25 mouse cellular contexts compared by ENCODE assay signal in genomic region chr11:111666336-111666735, GRCm38 (mm10).
DNase-seq lines count a peak whose midpoint lies in the region; ATAC-seq and TF ChIP-seq lines count a peak whose summit lies in the region.
"Had no signal": no experiment of that assay in that cellular context is flagged by ENCODE, and none has a peak within 500 bp of the region (broad histone marks: within the 10 kb centered on the region; RNA-seq: fewer than 3 reads in every experiment).

No protein-coding gene starts in this region.

- no peaks in the 10 kb centered on the region for H3K9me3 ChIP-seq in midbrain, embryonic 11.5 days (ENCODE audit: control insufficient read depth, low read length)
- H3K9me3 ChIP-seq in midbrain, postnatal 0 days (ENCODE audit: low read length), result no peaks in the 10 kb centered on the region
- no peaks in the 10 kb centered on the region for H3K9me3 ChIP-seq in embryonic facial prominence, embryonic 14.5 days (ENCODE audit: control insufficient read depth, low read length)
- no peaks in the 10 kb centered on the region for H3K9me3 ChIP-seq in limb, embryonic 14.5 days (ENCODE audit: control insufficient read depth, low read length)
- H3K9me3 ChIP-seq in hindbrain, embryonic 13.5 days, result no peaks in the 10 kb centered on the region
- H3K9me3 ChIP-seq: embryonic facial prominence, embryonic 12.5 days; forebrain, embryonic 12.5 days; forebrain, embryonic 15.5 days; hindbrain, embryonic 12.5 days had no signal

- no peak overlapping the region for H3K4me2 ChIP-seq in midbrain, embryonic 11.5 days
- no peak overlapping the region for H3K4me2 ChIP-seq in midbrain, postnatal 0 days (ENCODE audit: low read depth, low read length, poor library complexity, severe bottlenecking)
- no peak overlapping the region for H3K4me2 ChIP-seq in embryonic facial prominence, embryonic 14.5 days (ENCODE audit: low read depth, low read length)
- H3K4me2 ChIP-seq in limb, embryonic 14.5 days (replicated peaks; ENCODE audit: low read depth, low read length, severe bottlenecking), result no peak overlapping the region
- H3K4me2 ChIP-seq in hindbrain, embryonic 13.5 days, result no peak overlapping the region
- H3K4me2 ChIP-seq: embryonic facial prominence, embryonic 12.5 days; forebrain, embryonic 12.5 days; forebrain, embryonic 15.5 days; heart, embryonic 11.5 days; hindbrain, embryonic 12.5 days had no signal

- no peaks in the 10 kb centered on the region for H3K4me1 ChIP-seq in midbrain, embryonic 11.5 days (ENCODE audit: control insufficient read depth, insufficient read depth, low read length)
- H3K4me1 ChIP-seq in midbrain, postnatal 0 days (ENCODE audit: insufficient read depth, low read length), result no peaks in the 10 kb centered on the region
- no peaks in the 10 kb centered on the region for H3K4me1 ChIP-seq in embryonic facial prominence, embryonic 14.5 days (ENCODE audit: control insufficient read depth, insufficient read depth, low read length)
- H3K4me1 ChIP-seq in limb, embryonic 14.5 days (ENCODE audit: control insufficient read depth, insufficient read depth, low read length), result no peaks in the 10 kb centered on the region
- no peaks in the 10 kb centered on the region for H3K4me1 ChIP-seq in hindbrain, embryonic 13.5 days (replicated peaks)
- H3K4me1 ChIP-seq: forebrain, embryonic 12.5 days; forebrain, embryonic 15.5 days; hindbrain, embryonic 12.5 days had no signal

- H3K36me3 ChIP-seq in midbrain, embryonic 11.5 days (ENCODE audit: control insufficient read depth, insufficient read depth, low read length), result no peaks in the 10 kb centered on the region
- no peaks in the 10 kb centered on the region for H3K36me3 ChIP-seq in midbrain, postnatal 0 days (ENCODE audit: insufficient read depth, low read length)
- H3K36me3 ChIP-seq in embryonic facial prominence, embryonic 14.5 days (ENCODE audit: control insufficient read depth, insufficient read depth, low read length), result no peaks in the 10 kb centered on the region
- no peaks in the 10 kb centered on the region for H3K36me3 ChIP-seq in limb, embryonic 14.5 days (ENCODE audit: control insufficient read depth, insufficient read depth, low read length)
- no peaks in the 10 kb centered on the region for H3K36me3 ChIP-seq in hindbrain, embryonic 13.5 days
- H3K36me3 ChIP-seq: embryonic facial prominence, embryonic 12.5 days; forebrain, embryonic 12.5 days; forebrain, embryonic 15.5 days; hindbrain, embryonic 12.5 days had no signal

- no peak for TF ChIP-seq CTCF in midbrain, postnatal 0 days (IDR thresholded peaks at IDR 0.05)

- DNase-seq in midbrain, embryonic 11.5 days (ENCODE audit: low spot score, missing footprints), result peak; percentile 67
- no peak for DNase-seq in midbrain, postnatal 0 days (ENCODE audit: low spot score)
- DNase-seq in embryonic facial prominence, embryonic 14.5 days (ENCODE audit: low spot score), result peak; percentile 80
- DNase-seq in limb, embryonic 14.5 days (ENCODE audit: low spot score), result peak; percentile 17
- DNase-seq in heart, adult 8-10 months (ENCODE audit: low spot score), result no peak
- DNase-seq: adrenal gland, adult 2 months; adrenal gland, postnatal 14 days; cerebellum, adult 11 months; cerebellum, adult 2 months; cerebellum, adult 9-11 months; cerebellum, postnatal 25 days; gastrocnemius, postnatal 10 days; gastrocnemius, postnatal 36 days; heart, adult 2 months had no signal

- H3K27me3 ChIP-seq in midbrain, embryonic 11.5 days (ENCODE audit: control insufficient read depth, insufficient read depth, low read length), result no peaks in the 10 kb centered on the region
- no peaks in the 10 kb centered on the region for H3K27me3 ChIP-seq in midbrain, postnatal 0 days (ENCODE audit: insufficient read depth, low read length)
- no peaks in the 10 kb centered on the region for H3K27me3 ChIP-seq in embryonic facial prominence, embryonic 14.5 days (replicated peaks; ENCODE audit: control insufficient read depth, insufficient read depth, low read length)
- H3K27me3 ChIP-seq in limb, embryonic 14.5 days (ENCODE audit: control insufficient read depth, insufficient read depth, low read length), result no peaks in the 10 kb centered on the region
- H3K27me3 ChIP-seq in hindbrain, embryonic 13.5 days, result no peaks in the 10 kb centered on the region
- H3K27me3 ChIP-seq: embryonic facial prominence, embryonic 12.5 days; forebrain, embryonic 12.5 days; forebrain, embryonic 15.5 days; hindbrain, embryonic 12.5 days had no signal

- H3K4me3 ChIP-seq in midbrain, embryonic 11.5 days (ENCODE audit: low read depth, low read length), result no peak overlapping the region
- H3K4me3 ChIP-seq in midbrain, postnatal 0 days (ENCODE audit: low read depth, low read length), result no peak overlapping the region
- no peak overlapping the region for H3K4me3 ChIP-seq in embryonic facial prominence, embryonic 14.5 days (ENCODE audit: low read depth, low read length)
- no peak overlapping the region for H3K4me3 ChIP-seq in limb, embryonic 14.5 days (replicated peaks; ENCODE audit: low read length)
- no peak overlapping the region for H3K4me3 ChIP-seq in hindbrain, embryonic 13.5 days
- H3K4me3 ChIP-seq: embryonic facial prominence, embryonic 12.5 days; erythroblast, embryonic 14.5 days; forebrain, embryonic 12.5 days; forebrain, embryonic 15.5 days; heart, adult 2 months; hindbrain, embryonic 12.5 days had no signal

- no peak for ATAC-seq in midbrain, embryonic 11.5 days (ENCODE audit: low FRiP score)
- no peak for ATAC-seq in midbrain, postnatal 0 days (ENCODE audit: low FRiP score)
- ATAC-seq in embryonic facial prominence, embryonic 14.5 days (ENCODE audit: low read depth), result no peak
- no peak for ATAC-seq in limb, embryonic 14.5 days (ENCODE audit: low FRiP score, low read depth)
- ATAC-seq in hindbrain, embryonic 13.5 days (ENCODE audit: low FRiP score), result no peak
- ATAC-seq: CD4-positive, CD25-positive, alpha-beta regulatory T cell, adult 4 months; forebrain, embryonic 15.5 days; hindbrain, embryonic 16.5 days; inflammation-experienced regulatory T-cells, adult 6 months; intestine, embryonic 16.5 days had no signal

- no peak overlapping the region for H3K27ac ChIP-seq in midbrain, embryonic 11.5 days (ENCODE audit: low read depth, low read length)
- H3K27ac ChIP-seq in midbrain, postnatal 0 days (ENCODE audit: low read depth, low read length), result no peak overlapping the region
- H3K27ac ChIP-seq in embryonic facial prominence, embryonic 14.5 days (replicated peaks; ENCODE audit: low read depth, low read length), result no peak overlapping the region
- no peak overlapping the region for H3K27ac ChIP-seq in limb, embryonic 14.5 days (replicated peaks; ENCODE audit: low read depth, low read length)
- H3K27ac ChIP-seq in hindbrain, embryonic 13.5 days, result no peak overlapping the region
- H3K27ac ChIP-seq: embryonic facial prominence, embryonic 12.5 days; forebrain, embryonic 12.5 days; forebrain, embryonic 15.5 days; heart, adult 2 months; hindbrain, embryonic 12.5 days had no signal

- no peak overlapping the region for H3K9ac ChIP-seq in midbrain, embryonic 11.5 days (ENCODE audit: low read length)
- H3K9ac ChIP-seq in midbrain, postnatal 0 days (replicated peaks; ENCODE audit: low read length, poor library complexity, severe bottlenecking), result no peak overlapping the region
- H3K9ac ChIP-seq in embryonic facial prominence, embryonic 14.5 days (ENCODE audit: low read depth, low read length), result no peak overlapping the region
- no peak overlapping the region for H3K9ac ChIP-seq in limb, embryonic 14.5 days (ENCODE audit: low read depth, low read length, severe bottlenecking)
- H3K9ac ChIP-seq in hindbrain, embryonic 13.5 days, result no peak overlapping the region
- H3K9ac ChIP-seq: embryonic facial prominence, embryonic 12.5 days; forebrain, embryonic 12.5 days; forebrain, embryonic 15.5 days; hindbrain, embryonic 12.5 days had no signal

- no peak for TF ChIP-seq POLR2A in limb, embryonic 14.5 days (IDR thresholded peaks at IDR 0.05; ENCODE audit: borderline replicate concordance, extremely low read depth, insufficient read depth, insufficient read length)

- WGBS in midbrain, embryonic 11.5 days, result 79% methylated on average over 6 of the region's 6 CpGs
- 84% methylated on average over 6 of the region's 6 CpGs for WGBS in midbrain, postnatal 0 days
- WGBS in embryonic facial prominence, embryonic 14.5 days, result 29% methylated on average over 6 of the region's 6 CpGs
- 25% methylated on average over 6 of the region's 6 CpGs for WGBS in limb, embryonic 14.5 days
- 84% methylated on average over 6 of the region's 6 CpGs for WGBS in hindbrain, embryonic 13.5 days

Comparison
In these comparisons a context has a peak if more than half of its experiments do, and no peak if none do; other contexts are left out.
1. DNase-seq: peak in midbrain, embryonic 11.5 days (single experiment), embryonic facial prominence, embryonic 14.5 days (single experiment) and limb, embryonic 14.5 days (single experiment); none in midbrain, postnatal 0 days (single experiment) and heart, adult 8-10 months (single experiment).